Mouse (Mus musculus) liver, postnatal 0 days (tissue): ENCODE results near the gene Hmgn2. TPM values are rescaled to one million over a fixed set of nuclear protein-coding genes. Genes with fewer than 3 reads are reported as not detected.

Experiments used
- ATAC-seq: fragments of 200-750 bp; cut with Nextera tagmentation; 2 replicates; pipeline ENCODE4 v1.8.0; 2017; ENCODE audit warnings: mild to moderate bottlenecking, moderate library complexity
- DNase-seq: peaks from one replicate; pipeline ENCODE4 v3.0.0-alpha.2; 2016
- H3K27ac ChIP-seq: fragments of 300-500 bp; sonication (generic); 2 replicates; pipeline ENCODE4 v1.5.1; 2014; ENCODE audit warnings: antibody characterized with exemption, moderate library complexity, mild to moderate bottlenecking, low read depth
- H3K27me3 ChIP-seq: fragments of 300-500 bp; sonication (generic); 2 replicates; pipeline ENCODE4 v1.6.1; 2014; ENCODE audit warnings: low read length, control low read depth, mixed read lengths; ENCODE audit not compliant: insufficient read depth
- H3K36me3 ChIP-seq: fragments of 300-500 bp; sonication (generic); replicated peaks from 2 replicates; pipeline ENCODE4 v1.6.1; 2014; ENCODE audit warnings: mild to moderate bottlenecking, control low read depth, low read length, moderate library complexity, mixed read lengths; ENCODE audit not compliant: insufficient read depth
- H3K4me1 ChIP-seq: fragments of 300-500 bp; sonication (generic); 2 replicates; pipeline ENCODE4 v1.6.1; 2014; ENCODE audit warnings: antibody characterized with exemption, mild to moderate bottlenecking, control low read depth; ENCODE audit not compliant: insufficient read depth
- H3K4me2 ChIP-seq: fragments of 300-500 bp; sonication (generic); 2 replicates; pipeline ENCODE4 v1.6.1; 2014; ENCODE audit warnings: low read depth, mild to moderate bottlenecking, low read length, moderate library complexity, mixed read lengths
- H3K4me3 ChIP-seq: fragments of 300-500 bp; sonication (generic); 2 replicates; pipeline ENCODE4 v1.5.1; 2014; ENCODE audit warnings: low read depth, low read length
- H3K9ac ChIP-seq: fragments of 300-500 bp; sonication (generic); replicated peaks from 2 replicates; pipeline ENCODE4 v1.6.1; 2014; ENCODE audit warnings: mild to moderate bottlenecking, moderate library complexity
- H3K9me3 ChIP-seq: fragments of 300-500 bp; sonication (generic); 2 replicates; pipeline ENCODE4 v1.6.1; 2016; ENCODE audit warnings: mild to moderate bottlenecking, control low read depth, low read length, mixed read lengths
- CTCF ChIP-seq: sonication (generic); IDR thresholded peaks from 2 replicates; pipeline ENCODE4 v1.5.1; 2016; ENCODE audit warnings: antibody characterized with exemption, low read depth
- EP300 ChIP-seq: IDR thresholded peaks from 2 replicates; pipeline ENCODE4 v1.6.1; 2016; ENCODE audit warnings: antibody characterized with exemption, low read depth, mild to moderate bottlenecking
- WGBS: fragments of 180-500 bp; shearing (Covaris S2); extraction: QIAGEN DNeasy Blood & Tissue Kit; methylation state at CpG from one replicate; pipeline ENCODE4 v1.1.7; 2014; ENCODE audit not compliant: insufficient replicate concordance; 5-methylcytosine and 5-hydroxymethylcytosine counted together
- polyA plus RNA-seq: library from polyadenylated mRNA; unstranded; fragments of >200 nt; fragmentation: Nextera tagmentation; extraction: Ambion mirVana; gene quantifications from 2 replicates; pipeline ENCODE4 v1.2.1, GENCODE M21; 2015

The Hmgn2 gene
- polyA plus RNA-seq, result 547 and 562 TPM in 2 replicates

DNA sequence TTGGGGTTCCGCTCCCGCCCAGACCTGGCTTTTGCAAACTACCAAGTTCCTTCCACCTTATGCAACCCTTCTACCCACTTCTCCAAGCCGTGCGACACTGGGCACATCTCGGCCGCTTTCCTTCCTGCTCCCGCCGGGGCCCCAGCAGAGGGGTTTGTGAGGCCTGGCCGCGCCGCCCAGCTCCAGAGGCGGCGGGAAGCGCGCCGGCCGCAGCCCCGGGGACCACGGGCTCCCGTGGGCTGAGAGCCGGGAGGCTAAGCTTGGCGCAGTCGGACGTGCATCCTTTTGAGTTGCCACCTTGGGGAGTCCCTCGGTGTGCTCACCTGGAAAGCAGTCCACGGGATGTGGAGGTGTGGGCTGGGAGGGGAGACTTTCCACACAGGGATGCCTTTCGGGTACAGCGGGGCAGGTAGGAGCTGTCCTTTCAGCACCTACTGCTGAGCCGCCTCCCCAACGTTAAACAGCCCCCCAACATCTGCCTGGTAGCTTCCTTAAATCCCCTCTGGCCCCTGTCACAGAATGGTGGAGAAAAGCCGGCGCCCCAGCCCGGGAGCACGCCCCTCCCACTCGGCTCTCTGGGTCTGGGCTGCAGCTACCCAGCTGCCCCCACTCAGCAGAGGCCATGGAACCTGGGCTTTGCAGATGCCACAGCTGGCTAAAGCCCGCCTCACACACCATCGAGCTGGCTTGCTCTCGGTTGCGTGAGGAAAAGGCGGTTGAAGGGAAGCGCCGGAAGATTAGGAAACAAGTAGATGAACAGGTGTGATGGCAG is at the start of gene Hmgn2:
TSS of gene Hmgn2 (minus strand) at position 501 of the 772 bp plus-strand sequence.
- no peak for TF ChIP-seq EP300
- 0 out of 2 replicates have a peak, but pooled peaks have one; percentile 17 for TF ChIP-seq CTCF
- H3K27me3 ChIP-seq, result no peaks in the 10 kb centered on the region
- DNase-seq, result peak; percentile 69
- peak; percentile 54 for ATAC-seq
- peak within 1 kb of the TSS; percentile 100 for H3K4me2 ChIP-seq
- H3K9ac ChIP-seq, result peak within 1 kb of the TSS; percentile 100
- peak within 1 kb of the TSS; percentile 96 for H3K4me3 ChIP-seq
- H3K36me3 ChIP-seq, result peaks cover 30% of the 10 kb centered on the region
- H3K4me1 ChIP-seq, result peaks cover 28% of the 10 kb centered on the region
- H3K9me3 ChIP-seq, result no peaks in the 10 kb centered on the region
- WGBS, result 1% methylated on average over 40 of the region's 42 CpGs
- peak within 1 kb of the TSS; percentile 100 for H3K27ac ChIP-seq

DNA sequence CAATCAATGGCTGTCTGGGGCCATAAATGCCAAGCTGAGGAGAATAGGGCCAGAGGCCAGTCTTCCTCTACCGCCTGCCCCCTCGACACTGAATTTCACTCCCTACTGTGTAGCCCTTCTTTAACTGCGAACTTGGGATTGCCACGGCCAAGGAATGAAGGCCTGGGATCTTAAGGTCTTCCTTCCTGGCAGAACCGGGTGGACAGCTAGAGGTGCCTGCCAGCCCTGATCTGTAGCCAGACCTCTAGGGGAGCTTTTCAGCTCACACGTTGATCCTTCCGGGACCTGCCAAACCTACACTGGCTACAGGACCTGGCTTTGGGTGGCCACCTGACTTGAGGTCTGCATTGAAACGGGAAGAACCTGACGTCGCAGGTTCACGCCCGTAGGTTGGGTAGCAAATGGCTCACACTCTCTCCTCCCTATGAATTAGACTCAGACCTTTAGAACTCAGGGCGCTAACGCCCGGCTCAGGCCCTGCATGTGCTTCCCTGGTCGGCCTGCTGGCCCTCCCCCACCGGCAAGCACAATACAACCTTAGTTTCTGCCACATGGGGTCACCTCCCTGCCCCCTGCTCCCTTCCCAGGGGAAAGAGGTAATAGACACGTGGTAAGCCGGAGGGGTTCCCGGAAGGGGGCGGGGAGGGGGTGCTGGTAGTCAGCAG is 48.9 kb upstream of the Hmgn2 start:
- no peak overlapping the region for H3K9ac ChIP-seq
- ATAC-seq (no peak), DNase-seq (no peak)
- H3K36me3 ChIP-seq, result no peaks in the 10 kb centered on the region
- no peak overlapping the region for H3K4me3 ChIP-seq
- peaks cover 46% of the 10 kb centered on the region for H3K27me3 ChIP-seq
- 5% methylated on average over 21 of the region's 21 CpGs for WGBS
- H3K4me2 ChIP-seq, result no peak overlapping the region
- no peaks in the 10 kb centered on the region for H3K9me3 ChIP-seq
- no peak overlapping the region for H3K27ac ChIP-seq
- peaks cover 7% of the 10 kb centered on the region for H3K4me1 ChIP-seq
- TF ChIP-seq CTCF (no peak), EP300 (no peak)

DNA sequence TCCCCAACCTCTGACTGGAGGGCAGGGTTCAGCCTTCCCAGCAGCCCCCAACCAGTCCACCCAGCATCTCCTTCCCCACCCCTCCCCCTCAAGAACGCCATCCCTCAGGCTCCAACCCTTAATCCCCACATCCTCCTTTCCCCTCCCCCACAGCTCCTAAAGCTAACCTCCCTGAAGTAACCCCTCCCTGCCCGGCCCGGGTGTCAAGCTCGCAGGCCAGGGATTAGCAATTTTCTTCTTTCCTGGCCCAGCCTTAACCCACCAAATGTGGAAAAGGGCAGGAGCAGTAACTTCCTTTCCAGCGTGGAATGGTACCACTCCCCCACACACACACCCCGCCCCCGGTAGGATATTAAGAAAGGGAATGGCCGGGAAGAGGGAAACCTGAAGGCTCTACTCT is 48.3 kb upstream of the Hmgn2 start:
- H3K36me3 ChIP-seq, result no peaks in the 10 kb centered on the region
- H3K4me1 ChIP-seq, result peaks cover 7% of the 10 kb centered on the region
- no peak overlapping the region for H3K9ac ChIP-seq
- H3K4me2 ChIP-seq, result no peak overlapping the region
- TF ChIP-seq EP300 (no peak), CTCF (no peak)
- ATAC-seq (no peak), DNase-seq (no peak)
- H3K4me3 ChIP-seq, result no peak overlapping the region
- no peak overlapping the region for H3K27ac ChIP-seq
- 6% methylated on average over 8 of the region's 8 CpGs for WGBS
- peaks cover 46% of the 10 kb centered on the region for H3K27me3 ChIP-seq
- no peaks in the 10 kb centered on the region for H3K9me3 ChIP-seq

DNA sequence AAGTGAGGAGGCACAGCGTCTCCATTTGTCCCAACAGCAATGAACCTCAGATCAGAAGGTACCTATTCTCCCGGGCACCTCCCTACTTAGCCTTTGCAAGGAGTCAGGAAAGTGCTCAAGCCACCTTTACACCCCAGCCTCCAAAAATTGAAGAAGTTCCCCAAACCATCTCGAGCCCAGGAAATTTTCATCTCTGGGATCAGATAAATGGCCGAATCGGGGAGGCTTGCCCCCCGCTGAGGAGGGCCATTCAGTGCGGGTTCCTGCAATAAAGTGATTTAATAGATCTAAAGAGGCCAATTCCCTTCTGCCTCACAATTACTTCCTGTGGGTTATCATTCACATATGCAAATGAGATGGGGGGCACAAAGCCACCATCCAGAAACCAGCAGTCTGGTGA is 47.8 kb upstream of the Hmgn2 start:
- DNase-seq (no peak), ATAC-seq (no peak)
- WGBS, result 21% methylated on average over 7 of the region's 7 CpGs
- Histone ChIP-seq H3K4me2 (no peak overlapping the region), H3K36me3 (no peaks in the 10 kb centered on the region), H3K27ac (no peak overlapping the region), H3K9ac (no peak overlapping the region), H3K4me1 (peaks cover 7% of the 10 kb centered on the region), H3K27me3 (peaks cover 46% of the 10 kb centered on the region), H3K4me3 (no peak overlapping the region), H3K9me3 (no peaks in the 10 kb centered on the region)
- TF ChIP-seq EP300, result no peak
- no peak for TF ChIP-seq CTCF

DNA sequence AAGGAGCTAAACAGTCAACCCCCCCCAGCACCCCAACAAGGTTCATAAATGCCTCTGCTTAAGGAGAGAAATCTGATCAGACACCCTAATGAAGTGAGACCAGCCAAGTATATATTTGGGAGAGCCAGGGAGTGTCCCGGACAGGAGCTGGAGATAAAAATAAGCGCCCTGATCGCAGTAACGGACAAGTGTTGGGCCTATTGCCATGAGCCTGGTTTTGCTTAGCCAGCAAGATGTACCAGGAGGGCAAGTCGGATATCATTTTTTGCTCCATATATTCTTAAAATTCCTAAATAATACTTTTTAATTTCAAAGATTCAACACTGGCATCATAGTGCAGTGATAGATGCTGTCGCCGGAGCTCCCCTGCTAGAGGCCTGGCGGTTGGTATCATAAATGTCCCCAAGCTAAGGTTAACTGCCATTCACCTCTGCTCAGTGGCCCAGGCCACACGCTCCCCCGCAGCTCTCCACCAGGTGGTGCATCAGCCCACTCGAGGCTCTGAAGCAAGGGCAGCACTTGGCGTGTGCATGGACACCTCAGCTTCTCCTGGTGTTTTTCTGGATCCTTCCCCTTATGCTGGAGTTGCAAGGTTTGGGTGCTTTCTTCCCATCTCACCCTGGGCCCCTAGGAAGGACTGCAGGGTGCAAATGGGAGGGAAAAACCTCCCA is 44.5 kb upstream of the Hmgn2 start:
- Histone ChIP-seq H3K36me3 (no peaks in the 10 kb centered on the region), H3K9me3 (no peaks in the 10 kb centered on the region), H3K27ac (no peak overlapping the region), H3K4me1 (peaks cover 2% of the 10 kb centered on the region; the same call in 1 of the 2 replicates), H3K9ac (no peak overlapping the region), H3K4me2 (no peak overlapping the region), H3K4me3 (no peak overlapping the region), H3K27me3 (peaks cover 22% of the 10 kb centered on the region)
- WGBS, result 54% methylated on average over 12 of the region's 12 CpGs
- ATAC-seq (no peak), DNase-seq (peak; percentile 31)
- TF ChIP-seq CTCF, result peak; percentile 55
- no peak for TF ChIP-seq EP300
